Mouse (Mus musculus): Measurements from ENCODE around the gene Nes.

DNA sequence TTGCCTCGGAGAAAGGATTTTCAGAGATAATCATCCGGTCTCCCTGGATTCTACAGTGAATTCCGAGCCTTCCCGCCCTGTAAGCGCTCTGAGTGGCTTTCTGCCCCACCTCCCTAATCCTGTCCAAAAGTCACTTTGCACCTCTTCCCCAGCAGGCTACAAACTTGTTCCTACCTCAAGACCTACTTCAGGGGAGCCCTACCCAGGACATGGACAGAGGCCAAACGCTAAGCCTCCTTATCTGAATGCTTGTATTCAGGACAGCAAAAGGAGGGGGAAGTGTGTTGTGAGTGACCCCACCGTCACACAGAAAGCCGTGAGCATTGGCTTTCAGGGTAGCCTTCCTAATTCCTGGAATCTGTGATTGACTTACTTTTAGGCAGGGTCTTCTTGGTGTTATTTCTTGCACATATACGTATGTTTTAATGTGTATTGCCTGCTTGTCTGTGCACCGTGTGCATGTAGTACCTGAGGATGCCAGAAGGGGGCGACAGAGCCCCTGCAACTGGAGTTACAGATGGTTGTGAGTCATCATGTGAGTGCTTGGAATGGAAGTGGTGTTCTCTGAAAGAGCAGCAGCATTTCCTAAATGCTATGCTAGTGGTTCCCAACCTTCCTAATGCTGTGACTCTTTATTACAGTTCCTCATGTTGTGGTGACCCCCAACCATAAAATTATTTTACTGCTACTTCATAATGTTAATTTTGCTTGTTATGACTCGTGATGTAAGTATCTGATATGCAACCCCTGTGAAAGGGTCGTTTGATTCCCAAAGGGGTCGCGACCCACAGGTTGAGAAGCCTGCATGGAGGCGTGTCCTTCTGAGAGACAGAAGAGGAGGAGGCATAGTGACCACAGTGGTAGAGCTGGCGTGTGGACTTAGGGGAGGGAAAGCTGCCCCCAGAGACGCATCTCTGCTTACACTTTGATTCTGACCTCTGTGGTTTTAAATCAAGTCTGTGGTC lies 35.2 kb downstream of the Nes start:
- TF ChIP-seq CHD2 (IDR thresholded peaks at IDR 0.05; ENCODE audit: low read depth, low read length) = peak; percentile 92
- no peak for TF ChIP-seq MAFK (IDR thresholded peaks at IDR 0.05; ENCODE audit: insufficient read depth, low read depth, low read length)
- no peak for TF ChIP-seq ZNF384 (IDR thresholded peaks at IDR 0.05; ENCODE audit: low read depth, low read length)

All from ES-E14 (cell line).